Mouse (Mus musculus): ENCODE measurements around the gene Zfp648.

Gene Zfp648

DNA sequence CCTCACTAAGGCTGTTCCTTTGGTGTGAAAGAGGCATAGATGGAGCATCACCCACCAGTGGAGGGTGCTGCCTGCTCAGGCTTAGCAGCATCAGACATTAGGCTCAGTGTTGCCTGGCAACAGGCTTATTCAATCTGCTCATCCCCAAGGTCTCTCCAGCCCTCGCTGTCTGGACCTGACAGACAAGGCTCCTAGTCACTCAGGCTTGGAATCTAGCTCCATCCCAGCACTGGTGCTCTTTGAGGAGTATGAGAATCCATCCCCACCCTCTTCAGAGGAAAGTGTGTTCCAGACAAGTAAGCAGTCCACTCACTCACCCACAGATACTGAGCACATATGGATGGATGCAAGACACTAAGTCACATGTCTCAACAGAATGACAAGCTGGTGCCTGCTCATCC is 22.8 kb downstream of the Zfp648 start:
- peak in 1 of 2 experiments; percentile 9 for DNase-seq

DNA sequence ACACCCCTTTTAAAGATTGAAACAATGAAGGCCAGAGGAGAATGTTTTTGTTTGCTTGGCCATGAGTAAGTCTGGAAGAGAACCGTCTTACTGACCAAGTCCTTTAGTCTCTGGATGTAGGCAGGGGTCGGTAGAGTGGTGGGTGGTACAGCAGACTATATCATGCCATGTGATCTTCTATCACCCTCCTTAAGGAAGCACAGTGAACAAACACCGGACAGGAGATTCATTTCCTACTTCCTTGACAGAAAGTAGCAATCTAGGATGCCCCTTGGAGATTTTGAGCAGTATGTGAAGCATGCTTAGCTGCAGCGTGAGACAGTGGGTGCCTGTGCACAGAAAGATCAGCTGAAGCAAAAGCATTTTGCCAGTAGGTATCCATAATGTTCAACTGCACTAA is 31.6 kb downstream of the Zfp648 start:
- no peak for DNase-seq

DNA sequence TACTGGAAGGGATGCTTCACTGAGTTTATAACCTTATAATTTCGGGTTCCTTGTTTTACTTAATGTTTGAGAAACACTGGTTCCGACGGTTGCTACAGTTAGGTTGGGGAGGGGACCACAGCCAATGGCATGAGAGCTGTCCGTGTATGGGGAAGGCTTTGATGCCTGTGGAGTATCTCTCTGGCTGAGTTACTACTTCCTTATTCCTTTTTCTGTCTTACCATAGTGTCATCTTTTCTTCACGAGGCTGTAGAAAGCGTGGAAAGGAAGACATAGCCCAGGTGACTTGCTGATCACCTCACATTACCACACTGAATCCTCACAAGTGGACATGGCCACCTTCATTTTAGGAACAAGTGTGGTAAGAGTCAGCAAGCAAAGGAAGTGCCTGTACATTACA is 32.0 kb downstream of the Zfp648 start:
- DNase-seq: no peak

DNA sequence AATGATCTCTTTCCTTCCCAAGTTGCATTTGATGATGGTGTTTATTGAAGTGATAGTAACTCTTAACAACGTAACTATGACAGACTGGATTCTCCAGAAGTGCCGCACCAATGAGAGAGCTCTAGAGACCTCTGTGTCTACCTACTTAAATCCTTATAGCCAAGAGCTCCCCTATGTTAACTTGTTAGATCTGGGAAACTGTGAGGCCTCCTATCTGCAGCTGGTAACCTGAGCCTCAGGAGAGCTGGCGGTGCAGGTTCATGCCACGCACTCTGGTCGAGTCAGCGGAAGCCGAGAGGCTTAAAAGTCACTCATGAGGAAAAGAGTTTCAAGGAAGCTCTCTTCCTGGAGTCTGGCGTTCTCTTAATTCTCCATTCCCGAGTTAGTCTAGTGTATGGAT is 33.8 kb downstream of the Zfp648 start:
- DNase-seq: no peak

DNA sequence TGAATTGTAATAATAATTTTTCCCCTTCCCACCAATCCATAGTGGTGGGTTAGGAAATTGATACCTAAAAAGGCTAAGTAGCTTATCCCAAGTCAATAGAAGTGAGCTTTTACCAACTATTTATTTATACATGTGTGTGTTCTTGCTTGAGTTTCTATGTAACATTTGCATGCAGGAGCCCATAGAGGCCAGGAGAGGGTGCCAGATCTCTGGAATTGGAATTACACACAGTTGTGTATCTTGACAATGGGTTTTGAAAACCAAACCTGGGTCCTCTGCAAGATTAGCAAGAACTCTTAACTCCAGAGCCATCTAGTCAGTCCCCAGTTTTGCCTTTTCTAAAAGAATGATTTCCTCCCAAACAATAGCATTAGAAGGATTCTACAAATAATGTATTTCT is 37.9 kb downstream of the Zfp648 start:
- DNase-seq: no peak

DNA sequence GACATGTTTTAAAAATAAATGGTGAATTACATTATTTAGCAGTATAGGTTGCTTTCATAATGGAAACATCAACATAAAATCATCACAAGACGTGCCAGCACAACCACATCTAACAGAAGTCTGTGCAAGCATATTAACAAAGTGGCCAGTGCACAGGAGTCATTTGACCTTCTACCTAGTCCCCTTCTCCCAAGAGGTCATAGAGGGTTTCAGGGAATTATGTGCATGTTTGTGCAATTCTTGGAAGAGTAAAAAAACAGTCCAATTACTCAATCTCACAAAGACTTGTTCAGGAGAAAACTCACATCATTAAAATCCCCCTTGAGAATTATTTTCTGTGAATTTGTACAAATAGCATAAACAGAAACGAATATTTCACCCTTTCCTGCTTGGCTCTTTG is 50.2 kb downstream of the Zfp648 start:
- no peak for DNase-seq

DNA sequence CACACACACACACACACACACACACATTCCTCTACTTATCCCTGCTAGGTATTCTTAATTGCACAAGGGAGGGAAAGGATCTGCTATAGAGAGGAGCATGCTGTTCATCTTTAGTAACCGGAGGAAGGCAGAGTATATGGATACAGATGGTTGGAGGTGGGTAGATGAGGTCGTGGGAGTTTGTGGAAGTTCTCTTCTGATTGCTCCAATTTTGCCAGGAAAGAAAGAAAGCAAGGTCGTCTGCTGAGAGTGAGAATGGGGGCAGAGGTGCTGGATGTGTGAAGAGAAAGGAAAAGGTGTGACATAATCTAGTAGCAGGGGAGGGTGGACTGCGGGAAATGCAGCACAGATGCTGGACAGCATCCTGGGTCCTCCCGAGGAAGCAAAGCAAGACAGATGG is 51.8 kb downstream of the Zfp648 start:
- no peak for DNase-seq
